Mouse (Mus musculus): Measurements from ENCODE around the gene Rrp12.

Gene Rrp12

DNA sequence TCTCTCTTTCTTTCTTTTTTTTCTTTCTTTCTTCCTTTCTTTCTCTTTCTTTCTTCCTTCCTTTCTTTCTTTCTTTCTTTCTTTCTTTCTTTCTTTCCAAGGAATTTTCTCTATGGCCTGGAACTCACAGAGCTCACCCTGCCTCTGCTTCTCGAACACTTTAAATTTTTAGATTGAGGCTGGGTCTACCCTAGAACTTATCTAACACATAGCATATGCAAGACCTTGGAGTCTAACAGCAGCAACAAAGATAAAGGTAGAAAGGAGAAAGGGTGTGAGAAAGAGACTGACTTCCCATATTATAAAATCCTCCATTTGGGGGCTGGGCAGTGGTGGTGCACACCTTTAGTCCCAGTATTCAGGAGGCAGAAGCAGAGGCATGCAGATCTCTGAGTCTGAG is 73.4 kb downstream of the Rrp12 start:
- no peak for DNase-seq

DNA sequence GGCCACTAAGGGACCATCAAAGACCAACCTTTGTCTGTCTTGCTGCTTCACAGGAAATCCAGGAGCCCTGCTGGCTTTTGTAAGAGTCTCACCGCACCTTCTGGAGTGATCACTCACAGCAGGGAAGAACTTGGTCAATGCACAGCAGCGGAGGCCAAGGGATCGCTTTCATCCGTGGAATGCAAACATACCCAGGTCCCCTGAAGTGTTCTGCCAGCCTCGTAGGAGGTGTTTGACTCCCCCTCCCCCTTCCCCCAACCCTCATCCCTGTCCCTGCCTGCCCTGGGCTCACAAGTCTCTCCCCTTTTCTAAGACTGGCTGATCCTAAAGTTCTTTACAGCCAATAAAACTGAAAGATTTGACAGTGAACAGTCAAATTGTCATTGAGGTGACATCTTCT is 74.5 kb downstream of the Rrp12 start:
- DNase-seq, result no peak

DNA sequence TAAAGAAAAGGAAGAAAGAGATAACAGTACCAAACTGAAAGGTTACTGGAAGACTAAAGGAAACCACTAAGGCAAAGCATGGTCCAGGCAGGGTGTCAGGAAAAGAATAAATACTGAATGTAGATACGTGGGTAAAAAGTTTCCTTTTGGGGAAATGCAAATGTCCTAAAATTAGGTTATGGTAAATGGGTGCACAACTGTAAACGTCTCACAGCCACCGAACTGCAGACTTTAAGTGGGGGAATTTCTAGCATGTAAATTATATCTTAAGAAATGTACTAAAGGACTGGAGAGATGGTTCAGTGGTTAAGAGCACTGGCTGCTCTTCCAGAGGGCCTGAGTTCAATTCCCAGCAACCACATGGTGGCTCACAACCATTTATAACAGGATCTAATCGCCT is 77.2 kb downstream of the Rrp12 start:
- no peak for DNase-seq

DNA sequence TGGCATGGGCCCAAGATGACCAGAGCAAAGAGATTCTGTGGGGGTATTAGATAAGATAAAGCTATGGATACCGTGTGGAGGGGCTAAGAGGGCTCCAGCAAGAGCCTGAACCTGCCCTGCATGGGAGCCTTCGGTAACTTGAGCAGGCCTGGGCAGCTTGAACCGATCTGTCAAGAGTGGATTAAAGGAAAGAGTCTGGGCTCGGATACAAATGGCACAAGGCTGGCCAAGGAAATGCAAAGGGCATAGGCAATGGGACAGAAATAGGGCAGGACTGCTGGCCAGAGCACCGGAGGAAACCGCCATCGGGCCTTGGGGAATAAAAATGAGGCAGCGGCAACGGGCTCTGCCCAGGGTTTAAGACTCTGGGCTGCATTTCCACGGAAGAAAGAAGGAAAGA is 78.6 kb downstream of the Rrp12 start:
- DNase-seq, result no peak

DNA sequence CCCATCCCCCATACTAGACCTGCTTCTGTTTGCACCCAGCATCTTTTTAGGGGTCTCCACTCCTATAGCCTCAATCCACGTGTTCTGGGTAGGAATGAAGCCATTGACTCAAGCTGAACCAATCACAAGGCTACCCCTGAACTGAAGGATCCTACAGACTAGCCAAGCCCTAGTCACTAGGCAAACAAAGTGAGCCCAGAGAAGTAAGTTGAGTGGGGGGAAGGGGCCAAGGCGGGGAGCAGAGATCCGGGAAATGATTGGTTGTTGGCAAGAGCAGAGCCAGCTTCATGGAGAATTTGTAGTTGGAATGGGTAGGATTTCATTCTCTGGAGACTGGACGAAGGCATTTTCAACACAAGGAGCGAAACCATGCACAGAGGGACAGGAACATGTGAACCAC is 79.1 kb downstream of the Rrp12 start:
- DNase-seq, result no peak

DNA sequence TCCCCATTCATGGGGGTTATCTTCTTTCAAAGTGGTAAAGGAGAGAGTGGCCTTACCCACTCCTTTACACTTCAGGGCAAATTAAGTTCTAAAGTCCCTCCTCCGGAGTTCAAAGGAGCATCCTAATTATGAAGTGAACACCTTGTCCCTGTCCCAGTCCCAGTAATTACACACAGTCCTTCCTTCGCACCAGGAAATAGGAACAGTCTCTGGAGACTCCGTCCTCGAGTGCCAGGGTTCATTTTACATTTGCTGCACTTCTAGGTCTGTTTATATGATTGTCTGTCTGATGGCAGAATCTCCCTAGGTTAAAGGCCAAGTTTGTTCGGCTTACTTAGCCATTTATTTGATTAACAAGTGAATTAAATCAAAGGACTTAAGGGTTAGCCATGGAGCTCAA is 79.6 kb downstream of the Rrp12 start:
- no peak for DNase-seq

DNA sequence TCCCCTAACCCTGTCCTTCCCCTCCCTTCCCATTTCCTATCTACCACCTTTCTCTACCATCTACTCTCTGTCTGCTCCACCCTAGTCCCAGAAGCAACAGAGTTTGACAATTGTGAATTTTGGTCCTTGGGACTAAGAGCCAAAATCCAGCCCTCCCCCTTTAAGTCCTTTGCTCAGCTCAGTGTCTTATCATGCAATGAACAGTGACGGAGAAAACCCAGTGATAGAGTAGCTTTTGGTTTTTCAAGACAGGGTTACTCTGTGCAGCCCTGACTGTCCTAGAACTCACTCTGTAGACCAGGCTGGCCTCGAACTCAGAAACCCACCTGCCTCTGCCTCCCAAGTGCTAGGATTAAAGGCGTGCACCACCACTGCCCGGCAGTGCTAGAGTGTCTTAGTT is 82.6 kb downstream of the Rrp12 start:
- DNase-seq, result no peak
